In genomic region chr16:84704661-84705240, GRCm38 (mm10) we compare ENCODE assay signal across 28 mouse cellular contexts. TPM values are rescaled to one million over a fixed set of nuclear protein-coding genes. Genes with fewer than 3 reads are reported as not detected.
DNase-seq lines count a peak whose midpoint lies in the region; ATAC-seq and TF ChIP-seq lines count a peak whose summit lies in the region.
"Had no signal": no experiment of that assay in that cellular context is flagged by ENCODE, and none has a peak within 500 bp of the region (broad histone marks: within the 10 kb centered on the region; RNA-seq: fewer than 3 reads in every experiment).

No protein-coding gene starts in this region.

- H3K9ac ChIP-seq in CH12.LX (ENCODE audit: insufficient read depth, low read depth), result peak overlapping the region; percentile 99
- H3K9ac ChIP-seq: hindbrain, embryonic 14.5 days; kidney, embryonic 15.5 days; limb, embryonic 12.5 days; liver, embryonic 15.5 days; lung, embryonic 14.5 days; neural tube, embryonic 13.5 days; stomach, embryonic 15.5 days had no signal

- no peak for TF ChIP-seq RAD21 in CH12.LX (IDR thresholded peaks at IDR 0.05; ENCODE audit: low read depth, low read length)

- peaks cover 77% of the 10 kb centered on the region for H3K79me2 ChIP-seq in CH12.LX (replicated peaks; ENCODE audit: control insufficient read depth, extremely low read depth, insufficient read depth, poor library complexity, severe bottlenecking)
- peaks cover 39% of the 10 kb centered on the region for H3K79me2 ChIP-seq in myocyte (ENCODE audit: control insufficient read depth, insufficient read depth)

- H3K27ac ChIP-seq in gastrocnemius, adult 2 months, result 0 out of 2 replicates have a peak overlapping the region, but pooled peaks have one; percentile 20
- peak overlapping the region; percentile 79 for H3K27ac ChIP-seq in CH12.LX (ENCODE audit: insufficient read depth, low read depth)
- H3K27ac ChIP-seq: hindbrain, embryonic 14.5 days; kidney, embryonic 15.5 days; left cerebral cortex, adult 2 months; limb, embryonic 12.5 days; liver, embryonic 15.5 days; neural tube, embryonic 13.5 days; stomach, embryonic 15.5 days had no signal

- H3K4me3 ChIP-seq in gastrocnemius, adult 2 months, result peak overlapping the region; percentile 15; the same call in 1 of the 2 replicates
- H3K4me3 ChIP-seq in CH12.LX (replicated peaks in 1 of 3; ENCODE audit: low read depth in 2 of 3, low read length in 2 of 3, poor library complexity in 1 of 3), result peak overlapping the region; percentile 82 to 91 (median 82)
- H3K4me3 ChIP-seq in myocyte, result peak overlapping the region; percentile 49
- H3K4me3 ChIP-seq: left cerebral cortex, adult 2 months; limb, embryonic 12.5 days; liver, embryonic 15.5 days; neural tube, embryonic 13.5 days; stomach, embryonic 15.5 days had no signal

- H3K4me2 ChIP-seq in CH12.LX (ENCODE audit: insufficient read depth, low read depth, poor library complexity, severe bottlenecking) (peak overlapping the region; percentile 35), myocyte (ENCODE audit: low read depth) (peak overlapping the region; percentile 93)
- H3K4me2 ChIP-seq: heart, embryonic 11.5 days; hindbrain, embryonic 14.5 days; liver, embryonic 15.5 days; lung, embryonic 14.5 days; midbrain, embryonic 11.5 days; neural tube, embryonic 13.5 days; stomach, embryonic 15.5 days had no signal

- H3ac ChIP-seq in myocyte (ENCODE audit: control insufficient read depth, insufficient read length), result no peak overlapping the region

- DNase-seq in gastrocnemius, adult 2 months, result no peak
- no peak for DNase-seq in gastrocnemius, postnatal 36 days
- peak; percentile 39 for DNase-seq in CD4-positive, CD25-positive, alpha-beta regulatory T cell, adult 2 months (ENCODE audit: low read depth, low spot score)
- DNase-seq in CH12.LX (ENCODE audit: extremely low read depth), result no peak
- DNase-seq in layer of hippocampus, postnatal 10 days (ENCODE audit: low spot score in 2 of 2), result no peak
- DNase-seq: adrenal gland, postnatal 14 days; cerebellum, adult 11 months; cerebellum, adult 9-10 months; heart, postnatal 36 days; kidney, adult 18-20 months; kidney, postnatal 25 days; lung, embryonic 14.5 days; lung, postnatal 14 days; right cerebral cortex, postnatal 25 days; thymus, postnatal 25 days had no signal

- ATAC-seq in erythroblast, adult 5-6 weeks (replicated peaks; ENCODE audit: low FRiP score, poor library complexity, severe bottlenecking), result no peak
- ATAC-seq: forebrain, embryonic 14.5 days; midbrain, embryonic 16.5 days had no signal

- TF ChIP-seq POLR2A in CH12.LX (IDR thresholded peaks at IDR 0.05; ENCODE audit: low read depth, low read length) (peak; percentile 78), myocyte (IDR thresholded peaks at IDR 0.05; ENCODE audit: insufficient read length, low read depth) (no peak)

- H3K27me3 ChIP-seq in CH12.LX (replicated peaks) (no peaks in the 10 kb centered on the region), myocyte (ENCODE audit: control insufficient read depth, insufficient read depth, insufficient read length) (no peaks in the 10 kb centered on the region)
- H3K27me3 ChIP-seq: kidney, embryonic 15.5 days had no signal

- TF ChIP-seq CTCF in gastrocnemius, adult 2 months (IDR thresholded peaks at IDR 0.05), result no peak
- no peak for TF ChIP-seq CTCF in CH12.LX (conservative IDR thresholded peaks at IDR 0.05 in 1 of 2, IDR thresholded peaks at IDR 0.05 in 1 of 2; ENCODE audit: low read depth in 2 of 2, low read length in 2 of 2)

- intact Hi-C loops in gastrocnemius, adult 2 months (cut with DNase I), result no loop called here
- intact Hi-C loops in gastrocnemius, postnatal 36 days (cut with DNase I), result no loop called here

- H3K4me1 ChIP-seq in CH12.LX (ENCODE audit: control insufficient read depth in 1 of 2, insufficient read depth in 2 of 2), result peaks cover 5 to 21% of the 10 kb centered on the region in 2 experiments
- H3K4me1 ChIP-seq: liver, embryonic 15.5 days had no signal

- in situ Hi-C loops in CH12.LX (cut with MboI; ENCODE audit: low pct_ligation_motif_present, low pct_unique_long_range_greater_than_20kb, low sequenced_read_pairs), result loop anchor here (5.0 kb wide), 2 partner anchors 97 to 122 kb away; no protein-coding TSS in a partner anchor

- H3K36me3 ChIP-seq in CH12.LX (replicated peaks in 1 of 2; ENCODE audit: control insufficient read depth in 1 of 2, insufficient read depth in 1 of 2, low read length in 1 of 2) (peaks cover 33 to 46% of the 10 kb centered on the region in 2 experiments), myocyte (ENCODE audit: control insufficient read depth, insufficient read depth) (no peaks in the 10 kb centered on the region)
- H3K36me3 ChIP-seq: kidney, embryonic 15.5 days; limb, embryonic 12.5 days; liver, embryonic 15.5 days; neural tube, embryonic 13.5 days; stomach, embryonic 15.5 days had no signal

- H3K9me3 ChIP-seq in CH12.LX (replicated peaks; ENCODE audit: low read length), result no peaks in the 10 kb centered on the region
- H3K9me3 ChIP-seq: kidney, embryonic 15.5 days; limb, embryonic 12.5 days; liver, embryonic 15.5 days; neural tube, embryonic 13.5 days; stomach, embryonic 15.5 days had no signal

- dilution Hi-C loops in CH12.LX (cut with MboI; ENCODE audit: extremely low pct_ligation_motif_present, extremely low pct_unique_long_range_greater_than_20kb, low sequenced_read_pairs), result no loop called here

- no peak for TF ChIP-seq EP300 in CH12.LX (IDR thresholded peaks at IDR 0.05; ENCODE audit: low read length)

TF ChIP-seq in CH12.LX, 34 proteins besides CTCF, POLR2A, EP300 and RAD21:
- TF ChIP-seq MAFK (IDR thresholded peaks at IDR 0.05; ENCODE audit: insufficient replicate concordance, low read length) (no peak), POLR2AphosphoS2 (IDR thresholded peaks at IDR 0.05; ENCODE audit: low read depth, low read length) (peak; percentile 84; the same call in 1 of the 2 replicates), SIN3A (IDR thresholded peaks at IDR 0.05; ENCODE audit: low read length) (no peak; the same call in none of the 2 replicates), RCOR1 (conservative IDR thresholded peaks at IDR 0.05; ENCODE audit: low read depth, low read length) (peak; percentile 87; the same call in 1 of the 2 replicates), USF2 (conservative IDR thresholded peaks at IDR 0.05; ENCODE audit: low read depth, low read length) (no peak), UBTF (IDR thresholded peaks at IDR 0.05; ENCODE audit: low read depth, low read length) (peak; percentile 78; the same call in 1 of the 2 replicates), HCFC1 (IDR thresholded peaks at IDR 0.05; ENCODE audit: low read depth, low read length) (no peak), SMC3 (IDR thresholded peaks at IDR 0.05; ENCODE audit: low read depth, low read length) (0 out of 2 replicates have a peak, but pooled peaks have one; percentile 27), ZMIZ1 (IDR thresholded peaks at IDR 0.05; ENCODE audit: low read depth, low read length) (peak; percentile 89; the same call in 1 of the 2 replicates), E2F4 (IDR thresholded peaks at IDR 0.05; ENCODE audit: insufficient replicate concordance, low read depth, low read length) (no peak)
TF ChIP-seq in CH12.LX: peak in this region for 5.

TF ChIP-seq in myocyte, 11 proteins besides CTCF, POLR2A, EP300 and RAD21:
- no peak for TF ChIP-seq MYOD1 (IDR thresholded peaks at IDR 0.05; ENCODE audit: control insufficient read depth in 1 of 3, insufficient read length in 2 of 3, low read depth in 2 of 3)
- TF ChIP-seq TCF12 (IDR thresholded peaks at IDR 0.05; ENCODE audit: insufficient read depth, poor library complexity, severe bottlenecking), result no peak
- no peak for TF ChIP-seq POLR2AphosphoS2 (IDR thresholded peaks at IDR 0.05; ENCODE audit: insufficient read length, low read depth)
- no peak for TF ChIP-seq CEBPB (IDR thresholded peaks at IDR 0.05; ENCODE audit: insufficient read depth, poor library complexity, severe bottlenecking)
- TF ChIP-seq USF1 (IDR thresholded peaks at IDR 0.05; ENCODE audit: low read depth), result no peak
- TF ChIP-seq SRF (IDR thresholded peaks at IDR 0.05; ENCODE audit: control insufficient read depth, insufficient read length, low read depth), result no peak
- TF ChIP-seq E2F4 (IDR thresholded peaks at IDR 0.05; ENCODE audit: insufficient read depth), result no peak
- TF ChIP-seq MYOG (IDR thresholded peaks at IDR 0.05; ENCODE audit: control insufficient read depth in 1 of 3, insufficient read depth in 1 of 3, insufficient read length in 2 of 3, low read depth in 2 of 3), result no peak
- no peak for TF ChIP-seq TCF3 (IDR thresholded peaks at IDR 0.05; ENCODE audit: insufficient read length, low read depth)
- no peak for TF ChIP-seq MAX (IDR thresholded peaks at IDR 0.05; ENCODE audit: low read depth)
- TF ChIP-seq REST (IDR thresholded peaks at IDR 0.05; ENCODE audit: insufficient read depth, insufficient read length), result no peak
TF ChIP-seq in myocyte: peak in this region for 0.

RNA-seq across cellular contexts. Expression of gene Mrpl39, which starts 30.8 kb away (rescaled TPM):
- total RNA-seq in gastrocnemius, adult 2 months (2021), result 10 to 100 TPM; 13.4 to 19.5 TPM
- 10 to 100 TPM; 15.7 to 16.2 TPM for total RNA-seq in gastrocnemius, postnatal 36 days (2021)
- total RNA-seq in CH12.LX (2012; rRNA removed) (123 and 128 TPM in 2 replicates), CH12.LX (2014; rRNA removed) (110 and 112 TPM in 2 replicates)
- polyA plus RNA-seq in CH12.LX (2012; ENCODE audit: insufficient read length, low read depth) (97.4 and 102 TPM in 2 replicates), myocyte (2012; fragmentation: generic; extraction: Trizol) (36.6 TPM)
- 10 to 100 TPM; 18.9 to 21.3 TPM for total RNA-seq in layer of hippocampus, postnatal 10 days (2021)
- 9.0 and 11.5 TPM in 2 replicates for total RNA-seq in erythroblast, adult 5-6 weeks (2015; ENCODE audit: low replicate concordance)
- total RNA-seq in erythroblast, adult 5-6 weeks (2017; ENCODE audit: low replicate concordance), result 7.4 and 8.5 TPM in 2 replicates

Comparison
In these comparisons a context has a peak if more than half of its experiments do, and no peak if none do; other contexts are left out.
1. H3K4me3 ChIP-seq: peak in every context shown above with its lines; median percentile 82 in CH12.LX; 49 in myocyte; 15 in gastrocnemius, adult 2 months.
2. RNA of gene Mrpl39, which starts 30.8 kb away (total RNA-seq): 110 to 128 TPM in CH12.LX; 18.9 to 21.3 TPM in layer of hippocampus, postnatal 10 days, 13.4 to 19.5 TPM in gastrocnemius, adult 2 months, 15.7 to 16.2 TPM in gastrocnemius, postnatal 36 days and 7.4 to 11.5 TPM in erythroblast, adult 5-6 weeks; every median in the first group is over 4 times any median in the second.